Mouse (Mus musculus) spleen, adult 2 months (tissue): ENCODE measurements around the gene Cend1.

Experiments
- CTCF ChIP-seq: fragments of 200-500 bp; IDR thresholded peaks from 2 replicates; pipeline ENCODE4 v1.5.1; 2011; ENCODE audit warnings: mild to moderate bottlenecking, inconsistent platforms; ENCODE audit not compliant: insufficient read depth, insufficient read length, insufficient replicate concordance; ENCODE audit errors: extremely low read depth
- POLR2A ChIP-seq: fragments of 200-500 bp; IDR thresholded peaks from 2 replicates; pipeline ENCODE4 v1.6.1; 2011; ENCODE audit warnings: low read depth, low read length, inconsistent platforms

DNA sequence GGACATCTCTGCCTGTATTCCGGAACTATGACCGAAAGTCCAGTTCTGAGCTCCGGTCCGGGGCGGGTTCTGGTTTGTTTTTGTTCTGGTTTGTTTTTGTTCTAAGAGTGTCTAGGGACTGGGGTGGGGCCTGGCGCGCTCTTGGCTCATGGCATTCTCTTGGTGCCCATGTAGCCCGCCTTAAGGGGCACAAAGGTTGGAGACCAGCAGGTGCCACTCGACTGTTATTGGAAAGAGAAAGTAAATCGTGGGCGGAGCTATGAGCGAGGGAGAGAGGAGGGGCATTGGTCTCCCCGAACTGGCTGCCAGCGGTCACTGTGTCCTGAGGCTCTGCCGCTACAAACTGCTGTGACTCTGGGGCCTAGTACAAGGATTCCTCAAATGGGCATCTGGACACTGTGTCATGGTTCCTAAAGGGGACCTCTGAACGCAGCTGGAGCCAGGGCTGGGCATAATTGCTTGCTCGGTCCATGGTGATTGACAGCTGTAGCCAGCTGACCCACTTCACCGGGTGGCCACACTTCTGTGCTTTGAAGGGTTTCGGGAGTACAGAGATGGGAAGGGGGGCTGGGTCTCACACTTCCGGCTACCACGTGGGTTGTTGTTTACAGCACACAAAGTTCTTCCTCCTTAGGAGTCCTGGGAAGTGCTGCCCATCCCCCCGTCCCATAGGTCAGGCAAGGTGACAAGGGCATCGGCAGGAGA lies 26.5 kb upstream of the Cend1 start:
- TF ChIP-seq POLR2A: peak; percentile 17; the same call in 1 of the 2 replicates
- no peak for TF ChIP-seq CTCF
